Mouse (Mus musculus) heart, embryonic 11.5 days (tissue): ENCODE data around the gene Plxnd1. TPM values are rescaled to one million over a fixed set of nuclear protein-coding genes. Genes with fewer than 3 reads are reported as not detected.

Source experiments
- ATAC-seq: fragments of 200-750 bp; cut with Nextera tagmentation; replicated peaks from 2 replicates; pipeline ENCODE4 v1.8.0; 2017; ENCODE audit warnings: moderate library complexity; ENCODE audit not compliant: insufficient number of reproducible peaks, low FRiP score, low TSS enrichment
- H3K27ac ChIP-seq: fragments of 300-500 bp; sonication (generic); 2 replicates; pipeline ENCODE4 v1.5.1; 2014; ENCODE audit warnings: mild to moderate bottlenecking, low read depth, low read length
- H3K27me3 ChIP-seq: fragments of 300-500 bp; sonication (generic); 2 replicates; pipeline ENCODE4 v1.6.1; 2014; ENCODE audit warnings: mild to moderate bottlenecking, low read length, mixed read lengths; ENCODE audit not compliant: control insufficient read depth, insufficient read depth
- H3K36me3 ChIP-seq: fragments of 300-500 bp; sonication (generic); 2 replicates; pipeline ENCODE4 v1.6.1; 2014; ENCODE audit warnings: mild to moderate bottlenecking, low read length, moderate library complexity, mixed read lengths; ENCODE audit not compliant: control insufficient read depth, insufficient read depth
- H3K4me1 ChIP-seq: fragments of 300-500 bp; sonication (generic); 2 replicates; pipeline ENCODE4 v1.6.1; 2014; ENCODE audit warnings: low read length; ENCODE audit not compliant: control insufficient read depth, insufficient read depth
- H3K4me2 ChIP-seq: fragments of 300-500 bp; sonication (generic); 2 replicates; pipeline ENCODE4 v1.6.1; 2014; ENCODE audit warnings: mild to moderate bottlenecking, moderate library complexity
- H3K4me3 ChIP-seq: fragments of 300-500 bp; sonication (generic); 2 replicates; pipeline ENCODE4 v1.5.1; 2014; ENCODE audit warnings: low read depth, low read length
- H3K9ac ChIP-seq: fragments of 300-500 bp; sonication (generic); 2 replicates; pipeline ENCODE4 v1.6.1; 2014; ENCODE audit warnings: mild to moderate bottlenecking, low read depth, low read length, moderate library complexity
- H3K9me3 ChIP-seq: fragments of 300-500 bp; sonication (generic); replicated peaks from 2 replicates; pipeline ENCODE4 v1.6.1; 2016; ENCODE audit warnings: low read length; ENCODE audit not compliant: control insufficient read depth
- WGBS: fragments of 180-500 bp; shearing (Covaris S2); extraction: QIAGEN DNeasy Blood & Tissue Kit; methylation state at CpG from one replicate; pipeline ENCODE4 v1.1.7; 2014; ENCODE audit not compliant: insufficient replicate concordance; 5-methylcytosine and 5-hydroxymethylcytosine counted together
- polyA plus RNA-seq: library from polyadenylated mRNA; unstranded; fragments of >200 nt; fragmentation: Nextera tagmentation; extraction: Ambion mirVana; gene quantifications from 2 replicates; pipeline ENCODE4 v1.2.1, GENCODE M21; 2014

The Plxnd1 gene
- 56.1 and 60.0 TPM in 2 replicates for polyA plus RNA-seq

- Histone ChIP-seq H3K9me3 (peaks cover 3% of the 10 kb centered on the region; the same call in 1 of the 2 replicates), H3K9ac (peak within 1 kb of the TSS; percentile 80), H3K27me3 (peaks cover 25% of the 10 kb centered on the region), H3K36me3 (0 out of 2 replicates have a peak, but pooled peaks cover 2% of the 10 kb centered on the region), H3K27ac (peak within 1 kb of the TSS; percentile 81), H3K4me2 (peak within 1 kb of the TSS; percentile 89), H3K4me3 (peak within 1 kb of the TSS; percentile 68), H3K4me1 (peaks cover 58% of the 10 kb centered on the region)
- WGBS = 2% methylated on average over 41 of the region's 51 CpGs
- peak; percentile 79 for ATAC-seq
Measured at GRCm38 (mm10) chr6:115994877-115995520, at the start of gene Plxnd1. Gene Plxnd1 (minus strand): TSS chr6:115995005.

- peaks cover 4% of the 10 kb centered on the region for H3K9me3 ChIP-seq
- no peak overlapping the region for H3K4me3 ChIP-seq
- no peak for ATAC-seq
- H3K9ac ChIP-seq = no peak overlapping the region
- H3K4me1 ChIP-seq = peaks cover 13% of the 10 kb centered on the region
- no peak overlapping the region for H3K27ac ChIP-seq
- H3K36me3 ChIP-seq = peaks cover 6% of the 10 kb centered on the region; the same call in 1 of the 2 replicates
- 51% methylated on average over 2 of the region's 2 CpGs for WGBS
- no peak overlapping the region for H3K4me2 ChIP-seq
- no peaks in the 10 kb centered on the region for H3K27me3 ChIP-seq
Measured at GRCm38 (mm10) chr6:116044039-116044438, 49.2 kb upstream of the Plxnd1 start.

DNA sequence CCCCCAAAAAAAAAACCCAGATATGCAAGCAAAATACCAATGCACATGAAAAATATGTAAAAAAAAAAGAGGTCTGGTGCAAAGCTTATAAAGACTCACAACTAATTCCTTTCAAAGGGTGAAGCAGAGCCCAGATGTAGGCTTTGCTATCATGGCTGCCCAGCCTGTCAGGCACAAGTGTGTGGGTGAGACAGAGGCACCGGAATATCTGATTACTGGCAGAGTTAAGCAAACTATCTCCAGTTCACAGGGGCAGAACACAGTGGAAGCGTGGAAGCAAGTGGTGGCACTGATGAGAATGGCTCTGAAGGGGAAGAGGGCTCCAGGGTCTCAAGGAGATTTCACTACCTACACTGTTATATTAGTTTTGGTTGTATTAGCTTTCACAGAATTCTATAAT, 43.4 kb upstream of the Plxnd1 start:
- H3K9ac ChIP-seq = no peak overlapping the region
- peaks cover 6% of the 10 kb centered on the region; the same call in 1 of the 2 replicates for H3K36me3 ChIP-seq
- WGBS = 44% methylated on average over 2 of the region's 2 CpGs
- H3K27ac ChIP-seq = no peak overlapping the region
- H3K4me1 ChIP-seq = peaks cover 7% of the 10 kb centered on the region; the same call in 1 of the 2 replicates
- H3K9me3 ChIP-seq = peaks cover 4% of the 10 kb centered on the region
- no peak for ATAC-seq
- no peak overlapping the region for H3K4me2 ChIP-seq
- H3K27me3 ChIP-seq = no peaks in the 10 kb centered on the region
- H3K4me3 ChIP-seq = no peak overlapping the region

- 85% methylated on average over 5 of the region's 5 CpGs for WGBS
- no peak for ATAC-seq
- H3K4me3 ChIP-seq = no peak overlapping the region
Measured at GRCm38 (mm10) chr6:116037281-116037831, 42.6 kb upstream of the Plxnd1 start.

GRCm38 (mm10) chr6:116036555-116036954, 41.8 kb upstream of the Plxnd1 start:
- no peak for ATAC-seq

More at GRCm38 (mm10) chr6:116037281-116037831, 42.6 kb upstream of the Plxnd1 start:
- Histone ChIP-seq H3K4me2 (no peak overlapping the region), H3K9me3 (no peaks in the 10 kb centered on the region), H3K9ac (no peak overlapping the region), H3K27ac (no peak overlapping the region), H3K36me3 (no peaks in the 10 kb centered on the region), H3K27me3 (no peaks in the 10 kb centered on the region), H3K4me1 (peaks cover 7% of the 10 kb centered on the region; the same call in 1 of the 2 replicates)

DNA sequence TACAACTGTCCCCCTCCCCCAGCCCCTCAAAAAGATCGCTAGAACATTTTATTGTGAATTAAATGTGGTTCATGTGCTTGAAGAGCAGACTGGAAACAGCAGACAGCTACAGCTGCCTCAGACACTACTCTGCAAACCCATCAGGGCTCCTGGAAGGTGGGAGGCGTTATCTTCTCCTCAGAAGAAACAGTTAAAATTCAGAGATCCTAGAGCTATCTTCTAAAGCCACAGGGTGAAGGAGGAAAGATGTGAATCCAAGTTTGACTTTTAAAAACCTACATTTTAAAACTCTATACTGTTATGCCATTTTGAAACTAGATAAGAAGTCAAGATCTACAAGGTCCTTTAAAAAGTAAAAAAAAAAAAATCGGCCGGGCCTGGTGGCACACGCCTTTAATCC, 36.2 kb upstream of the Plxnd1 start:
- Histone ChIP-seq H3K9ac (no peak overlapping the region), H3K9me3 (no peaks in the 10 kb centered on the region), H3K27me3 (no peaks in the 10 kb centered on the region), H3K4me3 (no peak overlapping the region), H3K4me1 (no peaks in the 10 kb centered on the region), H3K27ac (no peak overlapping the region), H3K36me3 (no peaks in the 10 kb centered on the region), H3K4me2 (no peak overlapping the region)
- ATAC-seq = no peak
- WGBS = 81% methylated on average over 5 of the region's 5 CpGs

More at GRCm38 (mm10) chr6:116036555-116036954, 41.8 kb upstream of the Plxnd1 start:
- Histone ChIP-seq H3K4me1 (peaks cover 7% of the 10 kb centered on the region; the same call in 1 of the 2 replicates), H3K9ac (no peak overlapping the region), H3K27ac (no peak overlapping the region), H3K4me3 (no peak overlapping the region), H3K36me3 (no peaks in the 10 kb centered on the region), H3K9me3 (no peaks in the 10 kb centered on the region), H3K27me3 (no peaks in the 10 kb centered on the region), H3K4me2 (no peak overlapping the region)
- WGBS = 84% methylated on average over 2 of the region's 2 CpGs

DNA sequence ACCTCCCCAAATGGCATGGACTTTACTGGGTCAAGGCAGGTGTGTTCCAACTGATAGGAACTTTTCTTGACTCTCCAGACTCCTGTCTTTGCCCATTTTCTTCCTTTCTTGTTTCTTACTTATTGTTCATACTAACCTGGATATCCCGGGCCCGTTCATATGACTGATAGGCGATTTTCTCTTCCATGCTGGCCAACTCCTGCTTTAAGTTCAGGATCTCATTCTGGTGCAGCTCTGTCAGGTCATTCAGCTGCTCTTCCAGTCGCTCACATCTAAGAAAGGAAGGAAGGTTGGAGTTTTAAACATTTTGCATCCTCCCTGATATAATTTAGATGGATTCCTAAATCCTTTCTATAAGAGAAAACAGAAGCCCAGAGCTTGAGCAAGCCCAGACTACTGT, 29.9 kb upstream of the Plxnd1 start:
- 87% methylated on average over 4 of the region's 4 CpGs for WGBS

DNA sequence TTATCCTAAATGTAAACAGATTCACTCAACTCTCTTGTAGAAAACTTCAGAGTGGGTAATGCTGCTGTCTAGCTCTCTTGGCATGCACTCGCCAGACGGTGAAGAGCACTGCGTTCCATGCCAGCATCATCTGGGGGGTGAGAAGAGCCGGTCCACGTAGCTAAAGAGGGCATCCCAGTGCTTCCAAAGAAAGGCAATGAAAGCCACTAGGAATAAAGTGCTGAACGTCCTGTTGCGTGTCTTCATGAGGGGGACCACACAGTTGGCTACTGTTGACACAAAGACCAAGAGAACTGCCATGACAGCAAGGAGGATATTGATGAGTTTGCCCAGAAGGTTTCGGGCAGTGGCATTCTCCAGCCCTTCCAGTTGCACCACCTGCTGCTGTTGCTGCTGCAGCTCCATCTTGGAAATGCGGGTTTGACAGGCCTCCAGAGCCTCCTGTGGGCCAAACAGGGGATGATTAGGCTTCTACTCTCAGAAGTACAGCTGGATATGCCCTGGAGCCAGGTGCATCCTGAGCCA, 27.2 kb upstream of the Plxnd1 start:
- peaks cover 9% of the 10 kb centered on the region for H3K9me3 ChIP-seq
- H3K4me2 ChIP-seq = no peak overlapping the region
- H3K9ac ChIP-seq = no peak overlapping the region
- WGBS = 85% methylated on average over 9 of the region's 9 CpGs
- 0 out of 2 replicates have a peak, but pooled peaks cover 2% of the 10 kb centered on the region for H3K36me3 ChIP-seq
- no peaks in the 10 kb centered on the region for H3K27me3 ChIP-seq
- no peaks in the 10 kb centered on the region for H3K4me1 ChIP-seq
- no peak overlapping the region for H3K27ac ChIP-seq
- H3K4me3 ChIP-seq = no peak overlapping the region
- no peak for ATAC-seq

More for the DNA sequence above, 29.9 kb upstream of the Plxnd1 start:
- H3K9me3 ChIP-seq = peaks cover 9% of the 10 kb centered on the region
- H3K9ac ChIP-seq = no peak overlapping the region
- no peaks in the 10 kb centered on the region for H3K4me1 ChIP-seq
- H3K27me3 ChIP-seq = no peaks in the 10 kb centered on the region
- H3K4me2 ChIP-seq = no peak overlapping the region
- no peak overlapping the region for H3K27ac ChIP-seq
- no peak overlapping the region for H3K4me3 ChIP-seq
- H3K36me3 ChIP-seq = 0 out of 2 replicates have a peak, but pooled peaks cover 2% of the 10 kb centered on the region
- no peak for ATAC-seq
